Mouse (Mus musculus): ENCODE measurements at regions not wholly inside any gene's neighbourhood (a gene's known extent, or its start where the extent isn't known, plus 50 kb on each side); places are given as distances from the start of the nearest gene placed in this dataset.

DNA sequence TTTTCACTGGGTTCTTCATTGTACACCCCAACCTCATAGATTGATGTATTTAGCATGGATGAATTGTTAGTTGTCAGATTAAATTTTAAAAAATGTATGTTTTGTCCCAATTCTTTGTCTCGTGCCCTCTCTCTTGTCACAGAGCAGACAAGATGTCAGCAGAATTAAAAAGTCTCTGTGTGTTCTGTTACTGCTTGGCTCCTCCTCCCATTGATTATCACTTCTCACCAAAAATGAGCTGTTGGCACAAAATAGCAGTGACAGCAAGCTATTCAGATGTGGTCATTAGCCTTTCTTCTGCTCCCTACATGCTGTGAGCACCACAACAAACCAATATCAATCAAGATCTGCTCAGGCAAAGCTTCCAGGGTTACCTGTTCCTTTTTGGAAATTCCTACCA is 62.1 kb upstream of the Crim1 start:
- Histone ChIP-seq H3K9ac (replicated peaks; ENCODE audit: low read length) (no peak overlapping the region), H3K27me3 (ENCODE audit: control insufficient read depth, insufficient read depth, low read length) (no peaks in the 10 kb centered on the region), H3K36me3 (replicated peaks; ENCODE audit: control insufficient read depth, insufficient read depth, low read depth, low read length) (no peaks in the 10 kb centered on the region), H3K9me3 (replicated peaks; ENCODE audit: control insufficient read depth, low read length) (no peaks in the 10 kb centered on the region), H3K4me1 (ENCODE audit: control insufficient read depth, insufficient read depth, low read length) (no peaks in the 10 kb centered on the region), H3K4me3 (ENCODE audit: low read depth, low read length) (no peak overlapping the region), H3K27ac (replicated peaks; ENCODE audit: low read depth, low read length) (no peak overlapping the region), H3K4me2 (ENCODE audit: low read depth, low read length) (no peak overlapping the region)
- WGBS: 74% methylated on average over 1 of the region's 1 CpGs
- DNase-seq (ENCODE audit: low spot score) (no peak), ATAC-seq (replicated peaks; ENCODE audit: insufficient number of reproducible peaks, low FRiP score, low TSS enrichment, low read depth) (no peak)

DNA sequence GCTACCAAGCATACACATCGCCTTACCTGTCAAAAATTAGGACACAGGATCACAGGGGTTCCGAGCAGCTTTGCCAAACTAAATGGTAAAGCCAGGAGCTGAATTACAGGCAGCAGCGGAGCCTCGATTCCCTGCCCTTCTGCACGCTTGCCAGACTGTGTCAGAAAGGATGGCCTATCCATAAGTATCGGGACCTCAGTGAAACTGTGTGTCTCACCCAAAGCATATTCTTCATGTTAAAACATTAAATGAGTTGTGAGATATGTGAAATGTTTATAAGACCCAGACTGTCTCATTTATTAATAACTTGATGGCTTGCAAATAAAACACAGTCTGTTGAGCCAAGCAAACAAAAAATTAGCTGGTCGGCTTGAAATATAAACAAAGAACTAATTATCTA is 59.4 kb upstream of the Crim1 start:
- no peak for ATAC-seq (replicated peaks; ENCODE audit: insufficient number of reproducible peaks, low FRiP score, low TSS enrichment, low read depth)
- H3K36me3 ChIP-seq (replicated peaks; ENCODE audit: control insufficient read depth, insufficient read depth, low read depth, low read length): no peaks in the 10 kb centered on the region
- H3K4me2 ChIP-seq (ENCODE audit: low read depth, low read length): no peak overlapping the region
- no peak overlapping the region for H3K9ac ChIP-seq (replicated peaks; ENCODE audit: low read length)
- no peaks in the 10 kb centered on the region for H3K27me3 ChIP-seq (ENCODE audit: control insufficient read depth, insufficient read depth, low read length)
- H3K4me3 ChIP-seq (ENCODE audit: low read depth, low read length): no peak overlapping the region
- H3K27ac ChIP-seq (replicated peaks; ENCODE audit: low read depth, low read length): no peak overlapping the region
- no peaks in the 10 kb centered on the region for H3K4me1 ChIP-seq (ENCODE audit: control insufficient read depth, insufficient read depth, low read length)
- no peak for DNase-seq (ENCODE audit: low spot score)
- no peaks in the 10 kb centered on the region for H3K9me3 ChIP-seq (replicated peaks; ENCODE audit: control insufficient read depth, low read length)
- WGBS: 88% methylated on average over 7 of the region's 7 CpGs

DNA sequence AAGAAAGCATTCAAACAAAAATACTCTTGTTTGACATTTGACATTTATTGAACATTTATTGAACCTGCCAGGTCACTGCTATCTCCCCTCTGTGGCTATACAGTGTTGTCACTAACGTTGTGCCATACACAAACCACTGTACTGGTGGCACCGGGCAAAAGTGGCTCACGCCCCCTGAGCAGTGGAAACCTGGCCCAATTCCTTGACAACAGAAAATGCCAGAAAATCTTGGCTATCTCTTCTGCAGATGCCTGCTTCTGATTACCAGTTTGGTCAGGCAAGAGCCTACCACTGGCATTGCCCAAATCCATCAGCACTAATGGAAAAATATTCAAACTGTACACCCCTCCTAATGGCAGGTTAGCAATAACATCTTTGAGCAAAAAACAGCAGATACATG is 58.9 kb upstream of the Crim1 start:
- no peak overlapping the region for H3K27ac ChIP-seq (replicated peaks; ENCODE audit: low read depth, low read length)
- no peak overlapping the region for H3K4me3 ChIP-seq (ENCODE audit: low read depth, low read length)
- WGBS: 83% methylated on average over 3 of the region's 3 CpGs
- no peaks in the 10 kb centered on the region for H3K27me3 ChIP-seq (ENCODE audit: control insufficient read depth, insufficient read depth, low read length)
- DNase-seq (ENCODE audit: low spot score) (no peak), ATAC-seq (replicated peaks; ENCODE audit: insufficient number of reproducible peaks, low FRiP score, low TSS enrichment, low read depth) (no peak)
- no peak overlapping the region for H3K4me2 ChIP-seq (ENCODE audit: low read depth, low read length)
- H3K36me3 ChIP-seq (replicated peaks; ENCODE audit: control insufficient read depth, insufficient read depth, low read depth, low read length): no peaks in the 10 kb centered on the region
- no peaks in the 10 kb centered on the region for H3K4me1 ChIP-seq (ENCODE audit: control insufficient read depth, insufficient read depth, low read length)
- no peak overlapping the region for H3K9ac ChIP-seq (replicated peaks; ENCODE audit: low read length)
- H3K9me3 ChIP-seq (replicated peaks; ENCODE audit: control insufficient read depth, low read length): no peaks in the 10 kb centered on the region

DNA sequence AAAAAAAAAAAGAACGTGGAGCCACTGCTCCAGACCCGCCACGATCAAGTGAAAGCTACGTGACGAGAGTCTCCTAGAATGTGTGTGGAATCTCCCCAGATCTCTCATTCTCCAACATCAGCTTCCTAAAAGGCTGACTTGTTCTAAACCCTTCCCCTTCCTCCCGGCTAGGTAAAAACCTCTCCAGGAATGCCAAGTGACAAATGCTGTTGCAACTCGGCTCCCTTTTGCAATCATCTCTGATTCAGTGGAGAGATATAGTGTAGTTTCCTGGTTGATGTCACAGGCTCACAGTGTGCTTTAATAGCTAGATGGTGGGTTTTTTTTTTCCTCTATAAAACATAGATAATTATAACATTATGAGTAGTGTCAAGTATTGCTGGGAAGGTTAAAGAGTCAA is 57.6 kb upstream of the Crim1 start:
- H3K4me1 ChIP-seq (ENCODE audit: control insufficient read depth, insufficient read depth, low read length): no peaks in the 10 kb centered on the region
- no peaks in the 10 kb centered on the region for H3K9me3 ChIP-seq (replicated peaks; ENCODE audit: control insufficient read depth, low read length)
- H3K36me3 ChIP-seq (replicated peaks; ENCODE audit: control insufficient read depth, insufficient read depth, low read depth, low read length): no peaks in the 10 kb centered on the region
- H3K4me2 ChIP-seq (ENCODE audit: low read depth, low read length): no peak overlapping the region
- DNase-seq (ENCODE audit: low spot score): no peak
- no peak overlapping the region for H3K27ac ChIP-seq (replicated peaks; ENCODE audit: low read depth, low read length)
- no peak for ATAC-seq (replicated peaks; ENCODE audit: insufficient number of reproducible peaks, low FRiP score, low TSS enrichment, low read depth)
- H3K9ac ChIP-seq (replicated peaks; ENCODE audit: low read length): no peak overlapping the region
- no peaks in the 10 kb centered on the region for H3K27me3 ChIP-seq (ENCODE audit: control insufficient read depth, insufficient read depth, low read length)
- no peak overlapping the region for H3K4me3 ChIP-seq (ENCODE audit: low read depth, low read length)
- WGBS: 87% methylated on average over 7 of the region's 7 CpGs

DNA sequence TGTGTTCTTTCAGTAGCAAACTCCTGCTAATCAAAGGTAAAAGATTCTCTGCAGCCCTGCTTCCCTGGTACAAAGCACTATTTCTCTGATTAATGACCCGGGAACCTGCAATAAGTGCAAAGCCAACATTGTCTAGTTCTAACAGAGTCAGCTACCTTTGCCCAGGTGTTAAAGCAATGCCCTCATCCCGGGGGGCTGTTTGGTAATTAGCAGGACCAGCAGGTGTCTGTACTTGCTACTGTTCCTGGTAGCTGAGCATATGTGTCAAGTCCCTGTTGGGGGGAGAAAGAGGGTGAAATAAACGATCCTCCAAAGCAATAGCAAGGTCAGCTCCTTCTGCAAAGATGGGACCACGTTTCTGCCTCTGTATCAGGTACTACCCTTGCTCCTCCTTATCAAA is 54.7 kb upstream of the Crim1 start:
- WGBS: 63% methylated on average over 4 of the region's 4 CpGs
- no peaks in the 10 kb centered on the region for H3K9me3 ChIP-seq (replicated peaks; ENCODE audit: control insufficient read depth, low read length)

More for the DNA sequence above, 54.7 kb upstream of the Crim1 start:
- ATAC-seq (replicated peaks; ENCODE audit: insufficient number of reproducible peaks, low FRiP score, low TSS enrichment, low read depth): no peak
- H3K4me2 ChIP-seq (ENCODE audit: low read depth, low read length): no peak overlapping the region
- H3K27me3 ChIP-seq (ENCODE audit: control insufficient read depth, insufficient read depth, low read length): no peaks in the 10 kb centered on the region
- H3K4me3 ChIP-seq (ENCODE audit: low read depth, low read length): no peak overlapping the region
- H3K36me3 ChIP-seq (replicated peaks; ENCODE audit: control insufficient read depth, insufficient read depth, low read depth, low read length): no peaks in the 10 kb centered on the region
- H3K27ac ChIP-seq (replicated peaks; ENCODE audit: low read depth, low read length): no peak overlapping the region
- DNase-seq (ENCODE audit: low spot score): no peak
- no peak overlapping the region for H3K9ac ChIP-seq (replicated peaks; ENCODE audit: low read length)
- no peaks in the 10 kb centered on the region for H3K4me1 ChIP-seq (ENCODE audit: control insufficient read depth, insufficient read depth, low read length)

All from embryonic facial prominence, embryonic 11.5 days (tissue).